Comparison of ENCODE assay signal across 11 mouse cellular contexts in the genomic region with DNA sequence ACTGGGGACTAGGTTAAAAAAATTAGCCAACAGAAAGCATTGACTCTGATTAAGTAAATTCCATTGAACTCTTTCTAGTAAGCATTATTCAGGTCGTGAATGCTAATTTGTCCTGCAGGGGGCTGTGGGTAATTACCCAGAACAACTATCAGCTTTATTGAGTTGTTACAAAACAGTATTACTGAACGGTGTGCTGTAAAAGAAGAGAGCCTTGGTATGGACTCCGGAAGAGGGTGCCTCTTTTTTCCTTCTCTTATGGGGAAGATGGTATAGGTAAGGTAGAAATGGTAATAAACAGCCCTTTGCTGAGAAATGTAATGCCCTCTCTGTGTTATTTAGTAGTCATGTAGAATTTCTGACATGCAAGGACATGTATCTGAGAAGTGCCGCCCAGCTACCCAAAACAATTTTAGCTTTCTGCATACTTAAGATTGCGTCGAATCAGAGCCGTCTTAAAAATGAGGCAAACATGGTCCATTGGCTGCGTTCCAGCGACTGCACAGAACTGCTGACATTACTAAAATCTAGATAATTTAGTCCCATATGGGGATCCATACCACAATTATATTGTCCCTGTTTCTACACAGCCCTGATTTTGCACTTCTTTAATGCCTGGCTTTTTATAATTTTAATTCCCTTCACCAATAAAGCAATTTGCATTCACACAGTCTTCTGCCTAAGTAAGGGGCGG.
DNase-seq lines count a peak whose midpoint lies in the region; ATAC-seq and TF ChIP-seq lines count a peak whose summit lies in the region.
"Had no signal": no experiment of that assay in that cellular context is flagged by ENCODE, and none has a peak within 500 bp of the region (broad histone marks: within the 10 kb centered on the region; RNA-seq: fewer than 3 reads in every experiment).

No protein-coding gene starts in this region.

- H3K27ac ChIP-seq in left cerebral cortex, adult 2 months = no peak overlapping the region
- H3K27ac ChIP-seq in hindbrain, embryonic 13.5 days = peak overlapping the region; percentile 58
- H3K27ac ChIP-seq: gastrocnemius, adult 2 months had no signal

- DNase-seq in left cerebral cortex, postnatal 10 days (ENCODE audit: extremely low spot score in 1 of 2, low spot score in 2 of 2) = peak; percentile 39 to 50
- no peak for DNase-seq in left cerebral cortex, adult 2 months (ENCODE audit: extremely low spot score in 1 of 2, low spot score in 2 of 2)
- DNase-seq in right cerebral cortex, postnatal 4 days = peak; percentile 79
- no peak for DNase-seq in right cerebral cortex, postnatal 36 days (ENCODE audit: low spot score in 2 of 2)
- no peak for DNase-seq in retina, embryonic 14.5 days (ENCODE audit: low spot score)
- no peak for DNase-seq in layer of hippocampus, adult 9-10 months (ENCODE audit: low spot score)
- DNase-seq: embryo, embryonic 11 days; gastrocnemius, adult 2 months; thymus, postnatal 25 days had no signal

- intact Hi-C loops in left cerebral cortex, postnatal 10 days (cut with DNase I) = no loop called here
- intact Hi-C loops in left cerebral cortex, adult 2 months (cut with DNase I) = no loop called here

- no peak; the same call in 1 of the 2 replicates for TF ChIP-seq CTCF in left cerebral cortex, adult 2 months (IDR thresholded peaks at IDR 0.05)

- peak overlapping the region; percentile 8 for H3K4me2 ChIP-seq in hindbrain, embryonic 13.5 days

- peak; percentile 57; the same call in 1 of the 2 replicates for ATAC-seq in hindbrain, embryonic 13.5 days (ENCODE audit: low FRiP score)

- WGBS in hindbrain, embryonic 13.5 days = 46% methylated on average over 10 of the region's 10 CpGs

- H3K4me3 ChIP-seq in left cerebral cortex, adult 2 months = no peak overlapping the region
- H3K4me3 ChIP-seq in hindbrain, embryonic 13.5 days = no peak overlapping the region
- H3K4me3 ChIP-seq: gastrocnemius, adult 2 months; megakaryocyte, embryonic 14.5 days had no signal

- no peak overlapping the region for H3K9ac ChIP-seq in hindbrain, embryonic 13.5 days

- H3K36me3 ChIP-seq in hindbrain, embryonic 13.5 days = no peaks in the 10 kb centered on the region

- H3K4me1 ChIP-seq in hindbrain, embryonic 13.5 days (replicated peaks) = peaks cover 4% of the 10 kb centered on the region
- H3K4me1 ChIP-seq: megakaryocyte, embryonic 14.5 days had no signal

- no peaks in the 10 kb centered on the region for H3K9me3 ChIP-seq in hindbrain, embryonic 13.5 days

- peaks cover 17% of the 10 kb centered on the region for H3K27me3 ChIP-seq in hindbrain, embryonic 13.5 days
- H3K27me3 ChIP-seq: megakaryocyte, embryonic 14.5 days had no signal

Comparison
In these comparisons a context has a peak if more than half of its experiments do, and no peak if none do; other contexts are left out.
1. DNase-seq: peak in left cerebral cortex, postnatal 10 days (2 of 2) and right cerebral cortex, postnatal 4 days (single experiment); none in left cerebral cortex, adult 2 months (0 of 2), right cerebral cortex, postnatal 36 days (0 of 2), retina, embryonic 14.5 days (single experiment) and layer of hippocampus, adult 9-10 months (single experiment).